ENCODE assay signal across 18 mouse cellular contexts in genomic region chr4:137908489-137908888, GRCm38 (mm10). TPM values are rescaled to one million over a fixed set of nuclear protein-coding genes. Genes with fewer than 3 reads are reported as not detected.
DNase-seq lines count a peak whose midpoint lies in the region; ATAC-seq and TF ChIP-seq lines count a peak whose summit lies in the region.
"Had no signal": no experiment of that assay in that cellular context is flagged by ENCODE, and none has a peak within 500 bp of the region (broad histone marks: within the 10 kb centered on the region; RNA-seq: fewer than 3 reads in every experiment).

No protein-coding gene starts in this region.

- DNase-seq in heart, embryonic 10.5 days (ENCODE audit: low spot score): no peak
- DNase-seq in heart, adult 18-20 months: no peak
- DNase-seq in lung, postnatal 0 days (ENCODE audit: low spot score): no peak
- no peak for DNase-seq in lung, postnatal 10 days
- DNase-seq in spleen, adult 12 weeks (ENCODE audit: low spot score): no peak
- no peak for DNase-seq in layer of hippocampus, postnatal 25 days (ENCODE audit: extremely low spot score in 1 of 2, low spot score in 1 of 2)
- DNase-seq: adrenal gland, postnatal 36 days; B cell, adult 2 months; cerebellum, adult 2 months; cerebellum, postnatal 36 days; kidney, adult 11 months; kidney, postnatal 14 days; liver, embryonic 13.5 days had no signal

- H3K4me1 ChIP-seq in heart, embryonic 10.5 days: peaks cover 43% of the 10 kb centered on the region
- H3K4me1 ChIP-seq in lung, postnatal 0 days (ENCODE audit: insufficient read depth, low read depth, low read length): peaks cover 9% of the 10 kb centered on the region; the same call in 1 of the 2 replicates
- peaks cover 30% of the 10 kb centered on the region for H3K4me1 ChIP-seq in limb, embryonic 15.5 days
- peaks cover 12% of the 10 kb centered on the region for H3K4me1 ChIP-seq in forebrain, embryonic 16.5 days (replicated peaks; ENCODE audit: control insufficient read depth, insufficient read depth, low read length)

- no peak overlapping the region for H3K9ac ChIP-seq in lung, postnatal 0 days (replicated peaks; ENCODE audit: low read depth)
- no peak overlapping the region for H3K9ac ChIP-seq in limb, embryonic 15.5 days
- no peak overlapping the region for H3K9ac ChIP-seq in forebrain, embryonic 16.5 days (replicated peaks; ENCODE audit: low read depth, low read length)
- H3K9ac ChIP-seq: forebrain, embryonic 15.5 days; hindbrain, embryonic 13.5 days; liver, embryonic 13.5 days; midbrain, embryonic 13.5 days had no signal

- TF ChIP-seq EP300 in lung, postnatal 0 days (IDR thresholded peaks at IDR 0.05): no peak

- no peak overlapping the region for H3K4me3 ChIP-seq in heart, embryonic 10.5 days
- no peak overlapping the region for H3K4me3 ChIP-seq in lung, postnatal 0 days (ENCODE audit: low read depth, low read length)
- H3K4me3 ChIP-seq in limb, embryonic 15.5 days: no peak overlapping the region
- no peak overlapping the region for H3K4me3 ChIP-seq in forebrain, embryonic 16.5 days (replicated peaks; ENCODE audit: low read length)
- H3K4me3 ChIP-seq: forebrain, embryonic 15.5 days; hindbrain, embryonic 13.5 days; liver, embryonic 13.5 days; midbrain, embryonic 13.5 days had no signal

- no peak for TF ChIP-seq CTCF in lung, postnatal 0 days (IDR thresholded peaks at IDR 0.05)

- H3K27me3 ChIP-seq in heart, embryonic 10.5 days (ENCODE audit: insufficient read depth, poor library complexity, severe bottlenecking): no peaks in the 10 kb centered on the region
- no peaks in the 10 kb centered on the region for H3K27me3 ChIP-seq in lung, postnatal 0 days (replicated peaks; ENCODE audit: insufficient read depth, low read length)
- H3K27me3 ChIP-seq in limb, embryonic 15.5 days: no peaks in the 10 kb centered on the region
- H3K27me3 ChIP-seq in forebrain, embryonic 16.5 days (replicated peaks; ENCODE audit: control insufficient read depth, insufficient read depth, low read length): no peaks in the 10 kb centered on the region
- H3K27me3 ChIP-seq: forebrain, embryonic 15.5 days; hindbrain, embryonic 13.5 days; liver, embryonic 13.5 days had no signal

- H3K4me2 ChIP-seq in lung, postnatal 0 days (replicated peaks; ENCODE audit: low read depth, low read length): no peak overlapping the region
- H3K4me2 ChIP-seq in limb, embryonic 15.5 days: no peak overlapping the region
- H3K4me2 ChIP-seq in forebrain, embryonic 16.5 days (ENCODE audit: low read length): no peak overlapping the region
- H3K4me2 ChIP-seq: forebrain, embryonic 15.5 days; hindbrain, embryonic 13.5 days; liver, embryonic 13.5 days; midbrain, embryonic 13.5 days had no signal

- 80% methylated on average over 7 of the region's 7 CpGs for WGBS in heart, embryonic 10.5 days
- WGBS in lung, postnatal 0 days: 75% methylated on average over 7 of the region's 7 CpGs
- WGBS in limb, embryonic 15.5 days: 46% methylated on average over 7 of the region's 7 CpGs
- 95% methylated on average over 7 of the region's 7 CpGs for WGBS in forebrain, embryonic 16.5 days

- peak overlapping the region; percentile 47; the same call in 1 of the 2 replicates for H3K27ac ChIP-seq in heart, embryonic 10.5 days
- H3K27ac ChIP-seq in lung, postnatal 0 days (ENCODE audit: low read length): peak overlapping the region; percentile 65; the same call in 1 of the 2 replicates
- H3K27ac ChIP-seq in limb, embryonic 15.5 days: peak overlapping the region; percentile 66
- H3K27ac ChIP-seq in forebrain, embryonic 16.5 days (ENCODE audit: low read length): no peak overlapping the region
- H3K27ac ChIP-seq: forebrain, embryonic 15.5 days; hindbrain, embryonic 13.5 days; liver, embryonic 13.5 days; midbrain, embryonic 13.5 days had no signal

- H3K36me3 ChIP-seq in heart, embryonic 10.5 days: peaks cover 8% of the 10 kb centered on the region; the same call in 1 of the 2 replicates
- no peaks in the 10 kb centered on the region for H3K36me3 ChIP-seq in lung, postnatal 0 days (ENCODE audit: insufficient read depth, low read length)
- H3K36me3 ChIP-seq in limb, embryonic 15.5 days: no peaks in the 10 kb centered on the region
- no peaks in the 10 kb centered on the region for H3K36me3 ChIP-seq in forebrain, embryonic 16.5 days (ENCODE audit: control insufficient read depth, insufficient read depth)
- H3K36me3 ChIP-seq: forebrain, embryonic 15.5 days; hindbrain, embryonic 13.5 days; liver, embryonic 13.5 days; midbrain, embryonic 13.5 days had no signal

- ATAC-seq in lung, postnatal 0 days: peak; percentile 1; the same call in 1 of the 2 replicates
- no peak for ATAC-seq in limb, embryonic 15.5 days (ENCODE audit: insufficient number of reproducible peaks, low FRiP score, low TSS enrichment, low read depth)
- no peak for ATAC-seq in forebrain, embryonic 16.5 days
- ATAC-seq: midbrain, embryonic 13.5 days had no signal

- H3K9me3 ChIP-seq in heart, embryonic 10.5 days: no peaks in the 10 kb centered on the region
- no peaks in the 10 kb centered on the region for H3K9me3 ChIP-seq in lung, postnatal 0 days (ENCODE audit: low read length)
- no peaks in the 10 kb centered on the region for H3K9me3 ChIP-seq in limb, embryonic 15.5 days
- H3K9me3 ChIP-seq in forebrain, embryonic 16.5 days (ENCODE audit: control insufficient read depth, low read length): no peaks in the 10 kb centered on the region
- H3K9me3 ChIP-seq: forebrain, embryonic 15.5 days; hindbrain, embryonic 13.5 days; liver, embryonic 13.5 days; midbrain, embryonic 13.5 days had no signal

RNA-seq across cellular contexts. Expression of gene Ece1, which starts 46.5 kb away (rescaled TPM):
- polyA plus RNA-seq in heart, embryonic 10.5 days (2016; fragmentation: Nextera tagmentation; extraction: Ambion mirVana): 118 and 165 TPM in 2 replicates
- 100 to 1,000 TPM; 105 to 121 TPM for total RNA-seq in heart, adult 18-20 months (2021)
- polyA plus RNA-seq in lung, postnatal 0 days (2015; fragmentation: Nextera tagmentation; extraction: Ambion mirVana): 65.7 and 80.9 TPM in 2 replicates
- polyA plus RNA-seq in limb, embryonic 15.5 days (2015; fragmentation: Nextera tagmentation; extraction: Ambion mirVana): 39.0 and 52.5 TPM in 2 replicates
- 10 to 100 TPM; 50.3 to 52.3 TPM for total RNA-seq in layer of hippocampus, postnatal 25 days (2021)
- polyA plus RNA-seq in forebrain, embryonic 16.5 days (2015; fragmentation: Nextera tagmentation; extraction: Ambion mirVana): 12.4 and 16.3 TPM in 2 replicates
